Mouse (Mus musculus): ENCODE measurements around the gene Cxadr.

The Cxadr gene

GRCm38 (mm10) chr16:78306606-78307005 lies 5.3 kb downstream of the Cxadr start:
- DNase-seq (ENCODE audit: low spot score in 2 of 2), result no peak

GRCm38 (mm10) chr16:78307476-78308192 lies 6.3 kb downstream of the Cxadr start:
- no peak for DNase-seq (ENCODE audit: low spot score in 2 of 2)

- no peak for DNase-seq (ENCODE audit: low spot score in 2 of 2)
Observed at GRCm38 (mm10) chr16:78309258-78309657, 8.0 kb downstream of the Cxadr start.

GRCm38 (mm10) chr16:78313135-78313887 lies 12.0 kb downstream of the Cxadr start:
- DNase-seq (ENCODE audit: low spot score in 2 of 2), result peak in 1 of 2 experiments; percentile 28

- DNase-seq (ENCODE audit: low spot score in 2 of 2), result peak in 1 of 2 experiments; percentile 14
Observed at GRCm38 (mm10) chr16:78314026-78314425, 12.7 kb downstream of the Cxadr start.

GRCm38 (mm10) chr16:78316849-78317248 lies 15.6 kb downstream of the Cxadr start:
- no peak for DNase-seq (ENCODE audit: low spot score in 2 of 2)

- DNase-seq (ENCODE audit: low spot score in 2 of 2), result no peak
Observed at GRCm38 (mm10) chr16:78317960-78318359, 16.7 kb downstream of the Cxadr start.

- no peak for DNase-seq (ENCODE audit: low spot score in 2 of 2)
Observed at GRCm38 (mm10) chr16:78319711-78320110, 18.4 kb downstream of the Cxadr start.

- no peak for DNase-seq (ENCODE audit: low spot score in 2 of 2)
Observed at GRCm38 (mm10) chr16:78321559-78321958, 20.3 kb downstream of the Cxadr start.

- no peak for DNase-seq (ENCODE audit: low spot score in 2 of 2)
Observed at GRCm38 (mm10) chr16:78322140-78322539, 20.9 kb downstream of the Cxadr start.

GRCm38 (mm10) chr16:78325972-78326848 lies 24.9 kb downstream of the Cxadr start:
- no peak for DNase-seq (ENCODE audit: low spot score in 2 of 2)

- no peak for DNase-seq (ENCODE audit: low spot score in 2 of 2)
Observed at GRCm38 (mm10) chr16:78327562-78327961, 26.3 kb downstream of the Cxadr start.

- DNase-seq (ENCODE audit: low spot score in 2 of 2), result no peak
Observed at GRCm38 (mm10) chr16:78327999-78328398, 26.7 kb downstream of the Cxadr start.

- DNase-seq (ENCODE audit: low spot score in 2 of 2), result no peak
Observed at GRCm38 (mm10) chr16:78337226-78337625, 35.9 kb downstream of the Cxadr start.

- DNase-seq (ENCODE audit: low spot score in 2 of 2), result no peak
Observed at GRCm38 (mm10) chr16:78341356-78341755, 40.1 kb downstream of the Cxadr start.

GRCm38 (mm10) chr16:78342767-78343166 lies 41.5 kb downstream of the Cxadr start:
- no peak for DNase-seq (ENCODE audit: low spot score in 2 of 2)

- DNase-seq (ENCODE audit: low spot score in 2 of 2), result no peak
Observed at GRCm38 (mm10) chr16:78343792-78344191, 42.5 kb downstream of the Cxadr start.

- DNase-seq (ENCODE audit: low spot score in 2 of 2), result no peak
Observed at GRCm38 (mm10) chr16:78346662-78347327, 45.5 kb downstream of the Cxadr start.

GRCm38 (mm10) chr16:78347328-78347926 lies 46.1 kb downstream of the Cxadr start:
- DNase-seq (ENCODE audit: low spot score in 2 of 2), result no peak

- DNase-seq (ENCODE audit: low spot score in 2 of 2), result no peak
Observed at GRCm38 (mm10) chr16:78357757-78358156, 56.5 kb downstream of the Cxadr start.

- DNase-seq (ENCODE audit: low spot score in 2 of 2), result no peak
Observed at GRCm38 (mm10) chr16:78361466-78361865, 60.2 kb downstream of the Cxadr start.

Measured in urinary bladder, postnatal 4 days (tissue).